Mouse (Mus musculus) myocyte (in vitro differentiated cells): ENCODE measurements around the gene Padi2.

ENCODE experiments used
- CEBPB ChIP-seq: IDR thresholded peaks from 2 replicates; pipeline ENCODE4 v1.6.1; 2011; ENCODE audit warnings: mild to moderate bottlenecking, moderate library complexity; ENCODE audit not compliant: poor library complexity, insufficient read depth, severe bottlenecking
- E2F4 ChIP-seq: IDR thresholded peaks from one replicate; pipeline ENCODE4 v1.6.1; 2011; ENCODE audit warnings: mild to moderate bottlenecking, control low read depth, moderate library complexity; ENCODE audit not compliant: insufficient read depth
- MAX ChIP-seq: IDR thresholded peaks from one replicate; pipeline ENCODE4 v1.6.1; 2011; ENCODE audit warnings: low read depth, mild to moderate bottlenecking, control low read depth
- MYOG ChIP-seq, 3 experiments: IDR thresholded peaks; one replicate each; pipeline ENCODE4 v1.6.1; 2011; ENCODE audit warnings: control low read depth in 2 of 3, low read depth in 2 of 3, mild to moderate bottlenecking in 2 of 3; ENCODE audit not compliant: insufficient read length in 2 of 3, control insufficient read depth in 1 of 3, insufficient read depth in 1 of 3
- POLR2A ChIP-seq: IDR thresholded peaks from one replicate; pipeline ENCODE4 v1.6.1; 2011; ENCODE audit warnings: low read depth, mild to moderate bottlenecking, control low read depth, moderate library complexity; ENCODE audit not compliant: insufficient read length
- POLR2AphosphoS2 ChIP-seq: IDR thresholded peaks from one replicate; pipeline ENCODE4 v1.6.1; 2011; ENCODE audit warnings: low read depth, control low read depth; ENCODE audit not compliant: insufficient read length
- REST ChIP-seq: IDR thresholded peaks from one replicate; pipeline ENCODE4 v1.6.1; 2011; ENCODE audit warnings: mild to moderate bottlenecking, control low read depth, moderate library complexity; ENCODE audit not compliant: insufficient read depth, insufficient read length
- SRF ChIP-seq: IDR thresholded peaks from one replicate; pipeline ENCODE4 v1.6.1; 2011; ENCODE audit warnings: low read depth; ENCODE audit not compliant: control insufficient read depth, insufficient read length
- TCF12 ChIP-seq: IDR thresholded peaks from one replicate; pipeline ENCODE4 v1.6.1; 2011; ENCODE audit warnings: mild to moderate bottlenecking, control low read depth; ENCODE audit not compliant: poor library complexity, insufficient read depth, severe bottlenecking
- USF1 ChIP-seq: IDR thresholded peaks from one replicate; pipeline ENCODE4 v1.6.1; 2011; ENCODE audit warnings: low read depth, mild to moderate bottlenecking, control low read depth, moderate library complexity

- TF ChIP-seq POLR2A (no peak), USF1 (no peak), MAX (no peak), POLR2AphosphoS2 (no peak), MYOG (IDR thresholded peaks at IDR 0.05; ENCODE audit: control insufficient read depth in 1 of 3, insufficient read depth in 1 of 3, insufficient read length in 2 of 3, low read depth in 2 of 3) (no peak), SRF (no peak), TCF12 (no peak), E2F4 (no peak), REST (no peak), CEBPB (no peak)
Observed at GRCm38 (mm10) chr4:140996812-140997211, 90.7 kb downstream of the Padi2 start.
